ENCODE assay signal across 8 mouse cellular contexts in the genomic region with DNA sequence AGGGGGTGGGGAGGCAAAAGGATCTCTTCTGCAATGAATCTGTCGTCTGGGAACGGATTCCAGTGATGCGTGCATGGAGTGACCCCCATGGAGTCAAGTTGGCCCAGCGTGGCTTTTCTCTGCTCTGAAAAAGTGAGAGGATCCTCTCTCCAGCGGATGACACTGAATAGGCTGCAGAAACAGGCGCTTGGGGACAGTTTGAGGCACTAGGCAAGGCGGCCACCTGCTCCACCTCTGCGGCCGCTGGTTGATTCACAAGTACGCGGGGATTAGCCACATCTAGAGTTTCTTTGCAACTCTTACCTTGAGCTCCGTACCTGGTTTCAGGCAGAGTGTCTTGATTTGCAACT.
DNase-seq lines count a peak whose midpoint lies in the region; ATAC-seq and TF ChIP-seq lines count a peak whose summit lies in the region.

No protein-coding gene starts in this region.

- no peak for TF ChIP-seq EP300 in heart, adult 2 months (IDR thresholded peaks at IDR 0.05; ENCODE audit: insufficient read depth, low read depth, low read length)
- TF ChIP-seq EP300 in stomach, postnatal 0 days (optimal IDR thresholded peaks at IDR 0.05) = no peak

- intact Hi-C loops in heart, adult 2 months (cut with DNase I) = loop anchor here (10.0 kb wide), 1 partner anchor 187 kb away; no protein-coding TSS in a partner anchor

- H3K36me3 ChIP-seq in heart, adult 2 months (ENCODE audit: control insufficient read depth, insufficient read depth, low read length) = no peaks in the 10 kb centered on the region
- no peaks in the 10 kb centered on the region for H3K36me3 ChIP-seq in liver, embryonic 13.5 days
- H3K36me3 ChIP-seq in stomach, postnatal 0 days (ENCODE audit: control insufficient read depth, insufficient read depth, low read length) = no peaks in the 10 kb centered on the region

- peak overlapping the region; percentile 52 for H3K4me3 ChIP-seq in heart, adult 2 months
- peak overlapping the region; percentile 44 for H3K4me3 ChIP-seq in liver, embryonic 13.5 days (replicated peaks)
- H3K4me3 ChIP-seq in stomach, postnatal 0 days (ENCODE audit: low read depth, low read length) = peak overlapping the region; percentile 43

- TF ChIP-seq CTCF in heart, adult 2 months (IDR thresholded peaks at IDR 0.05) = no peak
- TF ChIP-seq CTCF in stomach, postnatal 0 days (IDR thresholded peaks at IDR 0.05; ENCODE audit: low read depth) = no peak

- H3K27ac ChIP-seq in heart, adult 2 months = peak overlapping the region; percentile 67
- H3K27ac ChIP-seq in liver, embryonic 13.5 days = no peak overlapping the region
- no peak overlapping the region for H3K27ac ChIP-seq in stomach, postnatal 0 days (replicated peaks)

- no peak for ATAC-seq in liver, embryonic 13.5 days (ENCODE audit: low read depth)
- ATAC-seq in stomach, postnatal 0 days (ENCODE audit: low FRiP score, low TSS enrichment) = no peak

- no peak overlapping the region for H3K9ac ChIP-seq in heart, adult 2 months (ENCODE audit: low read depth, low read length)
- peak overlapping the region; percentile 26; the same call in 1 of the 2 replicates for H3K9ac ChIP-seq in liver, embryonic 13.5 days
- H3K9ac ChIP-seq in stomach, postnatal 0 days (ENCODE audit: low read length) = no peak overlapping the region; the same call in 1 of the 2 replicates

- peak overlapping the region; percentile 52 for H3K4me2 ChIP-seq in liver, embryonic 13.5 days
- peak overlapping the region; percentile 65 for H3K4me2 ChIP-seq in stomach, postnatal 0 days (replicated peaks; ENCODE audit: low read depth)

- no peaks in the 10 kb centered on the region for H3K79me2 ChIP-seq in heart, adult 2 months (replicated peaks; ENCODE audit: control insufficient read depth, insufficient read depth, low read length)

- 11% methylated on average over 12 of the region's 12 CpGs for whole genome bisulfite sequencing in heart, adult 2 months
- 10% methylated on average over 12 of the region's 12 CpGs for WGBS in liver, embryonic 13.5 days (ENCODE audit: insufficient replicate concordance)
- 6% methylated on average over 12 of the region's 12 CpGs for WGBS in stomach, postnatal 0 days

- no peaks in the 10 kb centered on the region for H3K9me3 ChIP-seq in liver, embryonic 13.5 days (replicated peaks)
- no peaks in the 10 kb centered on the region for H3K9me3 ChIP-seq in stomach, postnatal 0 days (ENCODE audit: control insufficient read depth, low read length)

- no peak for TF ChIP-seq POLR2A in heart, adult 2 months (IDR thresholded peaks at IDR 0.05; ENCODE audit: insufficient read depth, low read depth, low read length)

- peaks cover 4% of the 10 kb centered on the region; the same call in 1 of the 2 replicates for H3K4me1 ChIP-seq in heart, adult 2 months (ENCODE audit: control insufficient read depth, insufficient read depth, low read length)
- H3K4me1 ChIP-seq in liver, embryonic 13.5 days (replicated peaks) = no peaks in the 10 kb centered on the region
- peaks cover 2% of the 10 kb centered on the region for H3K4me1 ChIP-seq in stomach, postnatal 0 days (replicated peaks; ENCODE audit: control insufficient read depth, insufficient read depth)

- no peak for DNase-seq in heart, adult 2 months
- DNase-seq in heart, postnatal 4 days = no peak
- peak; percentile 12 for DNase-seq in thymus, postnatal 4 days
- no peak for DNase-seq in thymus, postnatal 25 days
- no peak for DNase-seq in liver, embryonic 13.5 days
- no peak for DNase-seq in stomach, postnatal 0 days (ENCODE audit: low spot score)
- no peak for DNase-seq in yolk sac, embryonic 10.5 days (ENCODE audit: low spot score)
- no peak for DNase-seq in kidney, postnatal 4 days

- no peaks in the 10 kb centered on the region for H3K27me3 ChIP-seq in heart, adult 2 months (ENCODE audit: control insufficient read depth, insufficient read depth, low read length)
- H3K27me3 ChIP-seq in liver, embryonic 13.5 days = peaks cover 19% of the 10 kb centered on the region; the same call in 1 of the 2 replicates
- H3K27me3 ChIP-seq in stomach, postnatal 0 days (ENCODE audit: control insufficient read depth, insufficient read depth, low read length) = no peaks in the 10 kb centered on the region
